Mouse (Mus musculus) liver, embryonic 14.5 days (tissue): Measurements from ENCODE around the gene Armc2. TPM values are rescaled to one million over a fixed set of nuclear protein-coding genes. Genes with fewer than 3 reads are reported as not detected.

Experiments used
- ATAC-seq: fragments of 200-750 bp; cut with Nextera tagmentation; 2 replicates; pipeline ENCODE4 v1.8.0; 2017; ENCODE audit warnings: moderate number of reproducible peaks, mild to moderate bottlenecking, moderate library complexity; ENCODE audit not compliant: insufficient read depth
- DNase-seq, 3 experiments: peaks; one replicate each; pipeline ENCODE4 v3.0.0-alpha.2; 2012 to 2013; ENCODE audit warnings: low read depth in 3 of 3, low spot score in 3 of 3
- H3K27ac ChIP-seq: fragments of 300-500 bp; sonication (generic); 2 replicates; pipeline ENCODE4 v1.5.1; 2014; ENCODE audit warnings: moderate library complexity, mild to moderate bottlenecking, control low read depth, inconsistent platforms
- H3K27me3 ChIP-seq: fragments of 300-500 bp; sonication (generic); 2 replicates; pipeline ENCODE4 v1.6.1; 2014; ENCODE audit warnings: mild to moderate bottlenecking, low read length, moderate library complexity; ENCODE audit not compliant: control insufficient read depth, insufficient read depth
- H3K36me3 ChIP-seq: fragments of 300-500 bp; sonication (generic); replicated peaks from 2 replicates; pipeline ENCODE4 v1.6.1; 2014; ENCODE audit warnings: low read depth; ENCODE audit not compliant: control insufficient read depth, insufficient read depth
- H3K4me1 ChIP-seq, 2 experiments: fragments of 200-500 bp in 1 of 2; fragments of 300-500 bp in 1 of 2; sonication (generic) in 1 of 2; replicated peaks; 2 replicates each; pipeline ENCODE4 v1.6.1; 2012 to 2014; ENCODE audit warnings: antibody characterized with exemption in 1 of 2, inconsistent platforms in 1 of 2, low read length in 1 of 2; ENCODE audit not compliant: control insufficient read depth in 2 of 2, insufficient read depth in 2 of 2
- H3K4me2 ChIP-seq: fragments of 300-500 bp; sonication (generic); 2 replicates; pipeline ENCODE4 v1.6.1; 2014; ENCODE audit warnings: low read depth, mild to moderate bottlenecking, control low read depth, moderate library complexity
- H3K4me3 ChIP-seq, 2 experiments: fragments of 200-500 bp in 1 of 2; fragments of 300-500 bp in 1 of 2; sonication (generic) in 1 of 2; 2 replicates each; pipeline ENCODE4 v1.5.1; 2012 to 2014; ENCODE audit warnings: low read depth in 2 of 2, low read length in 2 of 2, mild to moderate bottlenecking in 2 of 2, control low read depth in 1 of 2, inconsistent platforms in 1 of 2, moderate library complexity in 1 of 2; ENCODE audit not compliant: insufficient read depth in 1 of 2
- H3K9ac ChIP-seq: fragments of 300-500 bp; sonication (generic); replicated peaks from 2 replicates; pipeline ENCODE4 v1.6.1; 2014; ENCODE audit warnings: mild to moderate bottlenecking, control low read depth, moderate library complexity
- H3K9me3 ChIP-seq: fragments of 300-500 bp; sonication (generic); 2 replicates; pipeline ENCODE4 v1.6.1; 2016; ENCODE audit warnings: low read length, mixed read lengths; ENCODE audit not compliant: control insufficient read depth
- CTCF ChIP-seq: IDR thresholded peaks from 2 replicates; pipeline ENCODE4 v1.5.1; 2016; ENCODE audit warnings: antibody characterized with exemption, low read depth, control low read depth
- EP300 ChIP-seq: IDR thresholded peaks from 2 replicates; pipeline ENCODE4 v1.6.1; 2016; ENCODE audit warnings: antibody characterized with exemption, low read depth
- WGBS: fragments of 180-500 bp; shearing (Covaris S2); extraction: QIAGEN DNeasy Blood & Tissue Kit; methylation state at CpG from one replicate; pipeline ENCODE4 v1.1.7; 2014; ENCODE audit not compliant: insufficient replicate concordance; 5-methylcytosine and 5-hydroxymethylcytosine counted together
- polyA plus RNA-seq, 2 experiments: library from polyadenylated mRNA; depleted of rRNA in 1 of 2; stranded (reverse) in 1 of 2; unstranded in 1 of 2; fragments of >200 nt; fragmentation: Nextera tagmentation in 1 of 2; extraction: Ambion mirVana in 1 of 2; gene quantifications; 2 replicates each; pipeline versions ENCODE4 v1.2.1 to v1.2.3; 2012 to 2014

The Armc2 gene
- polyA plus RNA-seq, 2 experiments: 0.10 TPM; not detected in 1

- no peaks in the 10 kb centered on the region for H3K9me3 ChIP-seq
- peaks cover 19 to 32% of the 10 kb centered on the region in 2 experiments for H3K4me1 ChIP-seq
- no peak for TF ChIP-seq CTCF
- no peak for TF ChIP-seq EP300
- 47% methylated on average over 18 of the region's 18 CpGs for WGBS
- ATAC-seq (no peak), DNase-seq (no peak)
- no peak overlapping the region for H3K9ac ChIP-seq
- no peaks in the 10 kb centered on the region for H3K27me3 ChIP-seq
- H3K4me3 ChIP-seq: 0 out of 4 replicates have a peak overlapping the region, but pooled peaks of 1 of the 2 experiments have one; percentile 3
- H3K4me2 ChIP-seq: peak overlapping the region; percentile 72
- H3K27ac ChIP-seq: peak overlapping the region; percentile 52
- H3K36me3 ChIP-seq: no peaks in the 10 kb centered on the region
Observed at GRCm38 (mm10) chr10:42056486-42057230, 38.4 kb upstream of the Armc2 start.

GRCm38 (mm10) chr10:42055224-42056165 lies 37.3 kb upstream of the Armc2 start:
- H3K4me3 ChIP-seq: peak overlapping the region; percentile 22 to 36
- peaks cover 19 to 37% of the 10 kb centered on the region in 2 experiments for H3K4me1 ChIP-seq
- peak overlapping the region; percentile 72 for H3K4me2 ChIP-seq
- no peaks in the 10 kb centered on the region for H3K36me3 ChIP-seq
- no peaks in the 10 kb centered on the region for H3K27me3 ChIP-seq
- peak overlapping the region; percentile 23 for H3K9ac ChIP-seq
- peak; percentile 85 for ATAC-seq
- TF ChIP-seq CTCF: no peak
- TF ChIP-seq EP300: peak; percentile 90
- H3K27ac ChIP-seq: peak overlapping the region; percentile 56
- H3K9me3 ChIP-seq: no peaks in the 10 kb centered on the region
- WGBS: 25% methylated on average over 28 of the region's 29 CpGs
- peak; percentile 44 to 50 (median 44) for DNase-seq

- H3K4me1 ChIP-seq: peaks cover 3 to 14% of the 10 kb centered on the region in 2 experiments
- H3K4me3 ChIP-seq: no peak overlapping the region
- H3K27me3 ChIP-seq: no peaks in the 10 kb centered on the region
- peak; percentile 40; the same call in 1 of the 2 replicates for ATAC-seq
- no peak overlapping the region for H3K9ac ChIP-seq
- no peaks in the 10 kb centered on the region for H3K36me3 ChIP-seq
- peak overlapping the region; percentile 9 for H3K4me2 ChIP-seq
- H3K27ac ChIP-seq: no peak overlapping the region
- 16% methylated on average over 6 of the region's 6 CpGs for WGBS
- H3K9me3 ChIP-seq: no peaks in the 10 kb centered on the region
- TF ChIP-seq EP300 (no peak), CTCF (no peak)
- no peak for DNase-seq
Observed at GRCm38 (mm10) chr10:42051069-42051468, 32.8 kb upstream of the Armc2 start.

- H3K4me2 ChIP-seq: no peak overlapping the region
- no peak overlapping the region for H3K27ac ChIP-seq
- 62% methylated on average over 8 of the region's 8 CpGs for WGBS
- no peak for TF ChIP-seq EP300
- no peak for TF ChIP-seq CTCF
- no peaks in the 10 kb centered on the region for H3K27me3 ChIP-seq
- peaks cover 0 to 7% of the 10 kb centered on the region in 2 experiments; a peak in 2 of 4 replicates for H3K4me1 ChIP-seq
- H3K9ac ChIP-seq: no peak overlapping the region
- H3K9me3 ChIP-seq: no peaks in the 10 kb centered on the region
- DNase-seq (no peak), ATAC-seq (no peak)
- H3K4me3 ChIP-seq: no peak overlapping the region
- no peaks in the 10 kb centered on the region for H3K36me3 ChIP-seq
Observed at GRCm38 (mm10) chr10:42048648-42049047, 30.4 kb upstream of the Armc2 start.

- Histone ChIP-seq H3K4me2 (no peak overlapping the region), H3K9me3 (no peaks in the 10 kb centered on the region), H3K27ac (no peak overlapping the region), H3K36me3 (no peaks in the 10 kb centered on the region), H3K4me1 (no peaks in the 10 kb centered on the region), H3K4me3 (no peak overlapping the region), H3K27me3 (no peaks in the 10 kb centered on the region), H3K9ac (no peak overlapping the region)
- TF ChIP-seq CTCF (no peak), EP300 (no peak)
- ATAC-seq (no peak), DNase-seq (no peak)
- WGBS: 69% methylated on average over 10 of the region's 10 CpGs
Observed at GRCm38 (mm10) chr10:42044574-42044973, 26.3 kb upstream of the Armc2 start.
